Mouse (Mus musculus) midbrain, embryonic 16.5 days (tissue): ENCODE measurements at regions not wholly inside any gene's neighbourhood (a gene's known extent, or its start where the extent isn't known, plus 50 kb on each side); places are given as distances from the start of the nearest gene placed in this dataset.

Experiments used
- ATAC-seq: fragments of 200-750 bp; cut with Nextera tagmentation; 2 replicates; pipeline ENCODE4 v1.8.0; 2017; ENCODE audit warnings: moderate TSS enrichment
- H3K27ac ChIP-seq: fragments of 300-500 bp; sonication (generic); 2 replicates; pipeline ENCODE4 v1.5.1; 2014; ENCODE audit warnings: mild to moderate bottlenecking, low read length, mixed read lengths
- H3K27me3 ChIP-seq: fragments of 300-500 bp; sonication (generic); 2 replicates; pipeline ENCODE4 v1.6.1; 2014; ENCODE audit warnings: low read depth, low read length, mixed read lengths; ENCODE audit not compliant: control insufficient read depth, insufficient read depth
- H3K36me3 ChIP-seq: fragments of 300-500 bp; sonication (generic); 2 replicates; pipeline ENCODE4 v1.6.1; 2014; ENCODE audit warnings: mild to moderate bottlenecking, low read length, moderate library complexity, mixed read lengths; ENCODE audit not compliant: control insufficient read depth, insufficient read depth
- H3K4me1 ChIP-seq: fragments of 300-500 bp; sonication (generic); 2 replicates; pipeline ENCODE4 v1.6.1; 2014; ENCODE audit warnings: mild to moderate bottlenecking, low read length, mixed read lengths; ENCODE audit not compliant: control insufficient read depth, insufficient read depth
- H3K4me2 ChIP-seq: fragments of 300-500 bp; sonication (generic); 2 replicates; pipeline ENCODE4 v1.6.1; 2014; ENCODE audit warnings: mild to moderate bottlenecking, low read length, mixed read lengths
- H3K4me3 ChIP-seq: fragments of 300-500 bp; sonication (generic); 2 replicates; pipeline ENCODE4 v1.5.1; 2014; ENCODE audit warnings: low read depth, mild to moderate bottlenecking, low read length, moderate library complexity, mixed read lengths
- H3K9ac ChIP-seq: fragments of 300-500 bp; sonication (generic); 2 replicates; pipeline ENCODE4 v1.6.1; 2014; ENCODE audit warnings: low read depth, low read length, mixed read lengths
- H3K9me3 ChIP-seq: fragments of 300-500 bp; sonication (generic); replicated peaks from 2 replicates; pipeline ENCODE4 v1.6.1; 2014; ENCODE audit warnings: mild to moderate bottlenecking, low read length, mixed read lengths; ENCODE audit not compliant: control insufficient read depth, poor library complexity, severe bottlenecking
- WGBS: fragments of 180-500 bp; shearing (Covaris S2); extraction: QIAGEN DNeasy Blood & Tissue Kit; methylation state at CpG from one replicate; pipeline ENCODE4 v1.1.7; 2014; 5-methylcytosine and 5-hydroxymethylcytosine counted together

GRCm38 (mm10) chr17:85889746-85890532 is 201.9 kb upstream of the Six2 start:
- no peaks in the 10 kb centered on the region for H3K27me3 ChIP-seq
- no peaks in the 10 kb centered on the region for H3K9me3 ChIP-seq
- ATAC-seq, result no peak
- no peaks in the 10 kb centered on the region for H3K4me1 ChIP-seq
- no peaks in the 10 kb centered on the region for H3K36me3 ChIP-seq
- no peak overlapping the region for H3K4me3 ChIP-seq
- H3K27ac ChIP-seq, result no peak overlapping the region
- H3K9ac ChIP-seq, result no peak overlapping the region
- H3K4me2 ChIP-seq, result no peak overlapping the region
- 92% methylated on average over 18 of the region's 18 CpGs for WGBS

GRCm38 (mm10) chr17:85888568-85889398 is 200.7 kb upstream of the Six2 start:
- H3K4me3 ChIP-seq, result no peak overlapping the region
- H3K9ac ChIP-seq, result no peak overlapping the region
- WGBS, result 92% methylated on average over 10 of the region's 10 CpGs
- H3K36me3 ChIP-seq, result no peaks in the 10 kb centered on the region
- no peaks in the 10 kb centered on the region for H3K27me3 ChIP-seq
- H3K4me1 ChIP-seq, result no peaks in the 10 kb centered on the region
- ATAC-seq, result no peak
- H3K9me3 ChIP-seq, result no peaks in the 10 kb centered on the region
- H3K4me2 ChIP-seq, result no peak overlapping the region
- no peak overlapping the region for H3K27ac ChIP-seq

GRCm38 (mm10) chr17:85886675-85887074 is 198.6 kb upstream of the Six2 start:
- WGBS, result 83% methylated on average over 6 of the region's 6 CpGs
- no peak overlapping the region for H3K9ac ChIP-seq
- no peak overlapping the region for H3K4me3 ChIP-seq
- H3K4me2 ChIP-seq, result no peak overlapping the region
- no peaks in the 10 kb centered on the region for H3K27me3 ChIP-seq
- H3K4me1 ChIP-seq, result no peaks in the 10 kb centered on the region
- no peaks in the 10 kb centered on the region for H3K9me3 ChIP-seq
- no peak for ATAC-seq
- no peaks in the 10 kb centered on the region for H3K36me3 ChIP-seq
- H3K27ac ChIP-seq, result no peak overlapping the region

GRCm38 (mm10) chr17:85886237-85886636 is 198.2 kb upstream of the Six2 start:
- no peak for ATAC-seq
- no peak overlapping the region for H3K9ac ChIP-seq
- no peaks in the 10 kb centered on the region for H3K36me3 ChIP-seq
- no peaks in the 10 kb centered on the region for H3K4me1 ChIP-seq
- H3K4me2 ChIP-seq, result no peak overlapping the region
- H3K27me3 ChIP-seq, result no peaks in the 10 kb centered on the region
- 64% methylated on average over 4 of the region's 4 CpGs for WGBS
- no peaks in the 10 kb centered on the region for H3K9me3 ChIP-seq
- no peak overlapping the region for H3K27ac ChIP-seq
- H3K4me3 ChIP-seq, result no peak overlapping the region

GRCm38 (mm10) chr17:85881636-85882170 is 193.6 kb upstream of the Six2 start:
- no peak overlapping the region for H3K4me2 ChIP-seq
- no peak for ATAC-seq
- H3K36me3 ChIP-seq, result no peaks in the 10 kb centered on the region
- no peaks in the 10 kb centered on the region for H3K9me3 ChIP-seq
- no peak overlapping the region for H3K4me3 ChIP-seq
- H3K27me3 ChIP-seq, result no peaks in the 10 kb centered on the region
- H3K4me1 ChIP-seq, result no peaks in the 10 kb centered on the region
- no peak overlapping the region for H3K9ac ChIP-seq
- H3K27ac ChIP-seq, result no peak overlapping the region
- WGBS, result 43% methylated on average over 8 of the region's 8 CpGs

- Histone ChIP-seq H3K4me1 (no peaks in the 10 kb centered on the region), H3K27me3 (no peaks in the 10 kb centered on the region), H3K9ac (no peak overlapping the region), H3K9me3 (no peaks in the 10 kb centered on the region), H3K4me3 (no peak overlapping the region), H3K4me2 (no peak overlapping the region), H3K27ac (no peak overlapping the region), H3K36me3 (no peaks in the 10 kb centered on the region)
- WGBS, result 70% methylated on average over 5 of the region's 5 CpGs
- no peak for ATAC-seq
These were observed 193.0 kb upstream of the Six2 start for GRCm38 (mm10) chr17:85881046-85881445.

GRCm38 (mm10) chr17:85877426-85877825 is 189.4 kb upstream of the Six2 start:
- no peaks in the 10 kb centered on the region for H3K27me3 ChIP-seq
- peaks cover 12% of the 10 kb centered on the region for H3K4me1 ChIP-seq
- no peaks in the 10 kb centered on the region for H3K36me3 ChIP-seq
- WGBS, result 48% methylated on average over 3 of the region's 3 CpGs
- no peaks in the 10 kb centered on the region for H3K9me3 ChIP-seq
- no peak overlapping the region for H3K4me3 ChIP-seq
- no peak overlapping the region for H3K4me2 ChIP-seq
- H3K27ac ChIP-seq, result no peak overlapping the region
- H3K9ac ChIP-seq, result no peak overlapping the region
- ATAC-seq, result no peak

- H3K36me3 ChIP-seq, result no peaks in the 10 kb centered on the region
- peaks cover 12% of the 10 kb centered on the region for H3K4me1 ChIP-seq
- H3K27me3 ChIP-seq, result no peaks in the 10 kb centered on the region
- WGBS, result 64% methylated on average over 10 of the region's 10 CpGs
- no peak overlapping the region for H3K27ac ChIP-seq
- ATAC-seq, result no peak
- no peak overlapping the region for H3K4me3 ChIP-seq
- H3K4me2 ChIP-seq, result no peak overlapping the region
- no peaks in the 10 kb centered on the region for H3K9me3 ChIP-seq
- no peak overlapping the region for H3K9ac ChIP-seq
These were observed 188.8 kb upstream of the Six2 start for GRCm38 (mm10) chr17:85876853-85877252.
